Mouse (Mus musculus) c-Kit-positive CD71-positive TER-119-positive erythroid progenitor cells, embryonic 14.5 days (primary cell): Measurements from ENCODE around the gene Ahnak.
"Not testable (repeated sequence)": the region's sequence is repeated elsewhere in the genome, so short reads cannot be mapped to it uniquely, and the experiment has no call there.

Experiments
- DNase-seq: peaks from one replicate; pipeline ENCODE4 v3.0.0-alpha.2; 2013; ENCODE audit warnings: low spot score

The Ahnak gene

DNA sequence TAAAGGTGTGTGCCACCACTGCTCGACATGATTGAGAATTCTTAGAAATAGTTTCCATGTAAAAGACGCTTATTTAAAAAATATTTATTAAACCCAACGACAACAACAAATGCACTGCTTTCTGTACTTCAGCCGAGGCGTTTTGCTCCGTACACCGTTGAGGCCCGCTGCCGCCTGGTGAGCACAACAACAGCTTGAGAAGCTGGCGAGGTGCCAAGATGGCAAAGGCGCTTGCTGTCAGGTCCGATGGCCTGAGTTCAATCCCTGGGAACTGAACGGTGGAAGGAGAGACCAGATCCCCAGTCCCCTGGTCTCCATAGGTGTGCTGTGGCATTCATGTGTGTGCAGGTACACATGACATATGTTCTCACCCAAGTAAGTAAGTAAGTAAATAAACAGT lies 108.4 kb downstream of the Ahnak start:
- no peak for DNase-seq

DNA sequence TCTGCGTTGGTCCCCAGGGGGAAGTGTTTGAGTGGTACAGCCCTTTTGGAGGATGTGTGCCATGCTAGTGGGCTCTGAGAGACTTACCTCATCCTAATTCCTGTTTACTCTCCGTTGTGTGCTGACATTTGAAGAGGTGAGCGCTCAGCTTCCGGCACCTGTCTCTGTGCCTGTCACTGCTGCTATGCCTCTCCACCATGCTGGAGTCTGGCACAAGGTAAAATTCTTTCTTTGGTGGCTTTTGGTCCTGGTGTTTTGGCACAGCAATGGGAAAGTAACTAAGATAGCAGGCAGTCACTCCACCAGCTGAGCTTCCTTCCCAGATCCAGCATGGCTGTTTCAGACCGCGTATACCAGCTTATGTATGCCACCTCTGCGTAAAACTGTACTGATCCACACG lies 110.7 kb downstream of the Ahnak start:
- no peak for DNase-seq

DNA sequence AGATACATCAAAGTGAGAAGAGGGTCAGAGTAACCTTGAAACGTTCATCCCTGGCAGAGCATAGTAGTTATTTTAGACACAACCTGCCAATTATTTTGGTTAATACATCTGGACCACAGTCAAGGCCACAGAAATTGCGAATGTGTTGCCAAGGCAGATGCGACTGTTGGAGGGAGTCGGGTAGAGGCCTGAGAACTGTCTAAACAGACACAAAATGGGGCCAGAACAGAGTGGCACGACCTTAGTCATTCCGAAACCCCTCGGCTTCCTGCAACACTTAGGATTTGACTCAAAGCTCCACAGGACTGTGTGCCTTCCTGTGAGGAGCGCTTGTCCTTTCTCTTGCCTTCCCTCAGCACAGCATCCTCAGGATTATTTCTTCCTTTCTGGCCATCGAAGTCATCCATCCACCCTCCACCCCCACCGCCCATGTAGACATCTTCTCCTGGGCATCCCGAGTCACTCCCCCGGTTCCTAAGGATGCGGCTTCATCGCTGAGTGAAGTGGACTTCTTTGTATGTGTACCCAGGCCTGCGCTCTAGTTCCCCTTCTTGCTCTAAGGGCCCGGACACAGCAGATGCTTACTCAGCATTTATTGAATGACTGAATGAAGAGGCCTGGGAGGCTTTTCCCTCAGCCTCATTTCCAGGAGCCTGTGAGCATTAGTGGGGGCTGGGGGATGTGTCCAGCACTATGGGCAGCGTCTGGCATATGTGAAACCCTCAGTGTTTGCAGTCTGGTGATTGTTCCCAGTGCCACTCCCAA lies 111.4 kb downstream of the Ahnak start:
- DNase-seq = no peak

DNA sequence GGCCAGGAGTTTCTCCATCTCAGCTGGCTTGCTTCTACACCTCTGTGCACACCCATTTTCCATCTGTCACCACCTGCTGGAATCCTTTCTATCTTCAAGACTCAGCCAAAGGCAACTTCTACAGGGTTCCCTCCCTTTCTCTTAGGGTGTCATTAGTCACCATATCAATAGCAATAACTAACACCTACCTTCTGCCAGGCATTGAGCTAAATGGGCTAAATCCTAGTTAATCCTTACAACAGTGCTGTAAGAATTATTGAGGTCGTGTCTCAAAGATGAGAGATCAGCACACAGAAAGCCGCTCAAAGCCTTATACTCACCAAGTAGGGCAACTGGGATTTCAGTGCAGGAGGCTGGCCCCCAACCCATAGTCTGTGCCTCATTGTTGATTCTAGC lies 112.0 kb downstream of the Ahnak start:
- no peak for DNase-seq

DNA sequence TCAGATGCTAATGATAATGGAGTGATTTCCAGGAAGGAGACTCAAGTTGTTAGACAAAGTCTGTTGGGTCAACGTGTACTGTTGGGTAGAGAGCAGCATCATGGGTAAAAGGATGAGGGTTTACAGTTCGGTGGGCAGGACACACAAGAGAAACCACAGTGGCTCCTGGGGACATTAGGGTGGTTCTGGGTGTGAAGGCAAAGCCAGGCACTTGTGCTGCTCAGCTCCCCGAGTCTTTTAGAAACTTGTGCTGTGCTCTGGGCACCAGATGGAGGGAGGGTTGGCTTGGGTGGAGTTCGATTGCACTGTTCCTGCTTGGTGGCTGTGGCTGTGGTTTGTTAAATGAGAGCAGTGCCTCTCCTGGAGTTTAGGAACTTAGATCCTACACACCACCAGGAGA lies 114.9 kb downstream of the Ahnak start:
- DNase-seq = no peak

DNA sequence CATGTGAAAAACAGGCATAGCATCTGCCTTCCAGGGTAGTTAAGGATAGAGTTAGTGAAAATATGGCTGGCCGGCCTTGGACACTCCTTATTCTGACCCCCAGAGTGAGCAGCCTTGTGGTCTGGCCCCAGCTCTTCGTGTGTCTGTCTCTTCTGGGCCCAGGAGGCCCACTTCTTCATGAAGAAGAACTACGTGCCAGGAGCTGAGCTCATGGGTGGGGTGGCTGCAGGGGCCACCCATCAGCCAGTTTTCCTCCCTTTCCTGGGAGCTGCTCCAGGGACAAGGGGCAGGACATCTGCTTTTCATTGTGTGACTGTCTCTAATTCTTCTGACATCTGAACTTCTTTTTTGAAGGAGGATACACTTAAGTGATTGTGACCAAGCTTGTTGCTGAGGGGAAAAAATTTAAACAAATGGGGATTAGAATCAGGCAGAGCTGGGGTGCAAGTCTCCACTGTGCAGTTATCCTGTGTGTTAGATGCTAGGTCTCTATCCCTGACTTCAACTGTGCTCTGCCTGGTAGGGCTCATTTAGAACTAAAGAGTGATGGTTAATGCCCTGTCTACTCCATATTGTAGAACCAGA lies 116.1 kb downstream of the Ahnak start:
- DNase-seq = no peak

DNA sequence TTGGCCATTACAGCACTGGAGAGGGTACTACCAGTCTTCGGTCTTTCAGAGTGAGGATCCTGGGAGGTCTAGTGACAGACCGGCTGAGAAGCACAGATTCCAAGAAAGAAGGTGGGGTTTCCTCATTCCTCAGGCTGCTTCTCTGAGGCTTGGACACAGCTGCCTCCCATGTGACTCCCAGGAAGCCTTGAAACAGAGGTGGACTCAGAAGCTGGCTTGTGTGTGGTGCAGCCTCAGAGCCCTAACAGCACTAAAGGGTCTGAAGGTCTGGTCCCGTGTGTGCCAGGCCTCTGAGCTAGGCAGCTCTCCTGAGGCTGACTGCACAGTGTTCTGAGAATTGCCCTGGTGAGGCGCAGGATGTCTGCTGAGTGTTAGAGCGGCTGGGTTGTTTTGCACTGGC lies 117.0 kb downstream of the Ahnak start:
- DNase-seq = no peak

DNA sequence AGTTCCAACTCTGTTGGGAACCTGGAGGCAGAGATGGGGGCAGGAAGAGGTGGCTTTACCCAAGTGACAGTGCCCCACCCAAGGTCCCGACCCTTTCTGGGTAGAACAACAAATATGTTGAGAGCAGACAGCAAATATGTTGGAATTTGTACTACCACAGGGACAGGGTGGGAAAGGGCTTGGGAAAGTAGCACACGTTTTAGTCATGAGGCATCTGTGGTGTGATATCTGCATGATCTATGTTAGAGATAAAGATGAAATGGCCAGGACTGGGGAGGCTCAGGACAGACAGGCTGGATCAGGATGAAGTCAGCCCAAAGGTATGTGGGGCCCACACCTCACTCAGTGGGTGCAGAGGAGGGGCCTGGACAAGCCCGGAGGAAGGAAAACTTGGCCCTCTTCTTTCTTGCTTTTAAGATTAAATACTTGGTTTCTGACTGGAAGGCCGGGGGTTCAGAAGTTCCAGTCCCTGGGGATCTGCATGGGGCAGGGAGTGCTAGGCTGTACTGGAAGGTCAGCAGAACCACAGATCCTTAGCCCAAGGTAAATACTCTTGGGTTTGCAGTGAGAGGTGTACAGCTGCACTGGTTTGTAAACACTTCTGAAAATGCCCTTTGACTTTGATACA lies 117.8 kb downstream of the Ahnak start:
- DNase-seq = no peak

DNA sequence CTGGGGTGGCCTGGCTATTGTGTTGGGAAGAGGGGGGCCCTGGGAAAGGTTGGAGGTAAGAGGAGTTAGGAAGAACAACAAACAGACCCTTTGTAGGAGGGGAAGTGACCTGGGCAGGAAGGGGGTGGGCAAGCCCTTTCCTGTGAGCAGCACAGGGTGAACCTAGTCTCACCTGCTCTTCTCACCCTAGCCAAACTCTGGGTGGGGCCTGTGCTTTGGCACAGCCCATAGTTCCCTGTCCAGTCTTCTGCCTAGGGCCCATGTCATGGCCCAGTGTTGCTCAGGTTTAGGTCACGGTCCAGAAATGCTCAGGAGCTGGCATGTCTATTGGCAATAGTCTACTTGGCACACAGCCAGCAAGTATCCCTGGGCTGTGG lies 118.3 kb downstream of the Ahnak start:
- no peak for DNase-seq

DNA sequence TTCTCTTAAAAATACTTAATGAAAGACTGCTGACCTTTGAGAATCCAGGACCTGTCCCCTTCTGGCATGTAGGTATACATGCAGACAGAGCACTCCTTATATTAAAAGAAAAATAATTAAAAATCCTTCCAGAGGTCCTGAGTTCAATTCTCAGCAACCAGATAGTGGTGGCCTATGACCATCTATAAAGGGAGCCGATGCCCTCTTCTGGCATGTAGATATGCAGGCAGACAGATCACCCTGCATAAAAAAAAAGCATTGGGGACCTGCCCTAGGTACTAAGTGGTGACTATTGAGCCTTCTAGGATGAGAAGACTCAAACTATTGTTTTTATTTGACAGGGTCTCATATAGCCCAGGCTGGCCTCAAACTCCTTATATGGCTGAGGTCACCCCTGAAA lies 119.5 kb downstream of the Ahnak start:
- DNase-seq = no peak

DNA sequence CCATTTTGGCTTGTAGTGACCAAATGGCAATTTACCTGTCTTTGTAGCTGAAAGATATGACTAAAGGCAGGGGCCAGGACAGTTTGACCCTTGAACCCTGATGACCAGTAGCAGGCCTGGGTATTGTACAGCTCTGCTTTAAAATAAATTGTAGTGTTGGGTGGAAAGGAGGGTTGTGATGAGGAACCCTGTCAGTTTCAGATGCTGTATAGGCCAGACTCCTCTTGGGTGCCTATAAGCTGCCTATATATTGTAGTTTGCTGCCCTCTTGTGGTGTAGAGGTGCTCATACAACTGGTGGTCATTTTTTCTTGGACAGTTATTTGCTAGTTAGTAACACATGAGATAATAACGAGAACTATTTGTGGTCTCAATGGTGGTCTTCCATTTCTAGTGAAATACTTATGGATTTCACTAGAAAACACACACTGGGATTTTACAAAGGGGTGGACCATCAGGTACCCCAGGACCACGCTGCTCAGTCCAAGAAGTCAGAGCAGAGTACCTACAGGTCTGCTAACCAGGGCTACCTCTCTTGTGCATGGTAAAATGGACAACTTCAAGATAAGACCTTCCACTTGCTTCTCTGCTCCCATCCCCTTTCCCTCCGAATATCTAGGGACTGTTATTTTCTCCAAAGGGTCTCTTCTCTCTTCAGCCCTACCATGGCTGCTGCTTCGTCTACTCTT lies 121.2 kb downstream of the Ahnak start:
- DNase-seq = peak; percentile 72

DNA sequence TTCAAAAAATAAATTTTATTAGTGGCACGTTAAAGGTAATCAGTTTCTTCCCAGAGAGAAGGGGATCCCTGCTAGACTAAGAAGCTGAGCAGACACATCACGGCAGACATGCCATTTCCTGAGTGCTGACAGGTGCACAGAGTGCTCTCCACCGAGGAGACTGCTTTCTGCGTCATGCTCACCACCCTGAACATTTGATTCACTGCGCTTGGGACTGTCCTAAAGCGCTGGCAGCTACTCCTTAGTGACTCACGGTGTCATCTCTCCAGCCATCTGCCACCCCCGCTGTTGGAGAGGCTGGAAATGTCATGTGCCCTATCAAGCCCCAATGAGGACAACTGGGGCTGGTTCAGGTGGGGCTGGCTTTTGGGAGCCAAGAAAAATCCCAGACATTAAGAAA lies 123.0 kb downstream of the Ahnak start:
- DNase-seq = no peak

DNA sequence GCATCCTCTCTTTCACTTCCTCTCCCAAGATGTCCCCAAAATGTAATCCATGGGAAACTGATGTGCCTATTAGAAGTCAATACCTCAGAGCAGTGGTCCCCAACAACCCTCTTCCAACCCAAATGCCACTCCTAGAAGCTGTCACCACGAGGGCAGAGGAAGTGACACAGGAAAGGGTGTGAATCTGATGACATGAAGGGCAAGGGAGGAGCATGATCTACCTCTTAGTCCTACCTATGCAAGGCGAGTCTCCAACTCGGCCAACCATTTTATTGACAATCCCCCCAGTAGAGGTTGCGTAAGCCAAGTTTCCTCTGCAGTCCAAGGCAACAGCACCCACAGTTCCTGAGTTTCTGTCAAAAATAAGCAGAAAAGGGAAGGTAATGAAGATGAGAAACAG lies 127.2 kb downstream of the Ahnak start:
- no peak for DNase-seq

DNA sequence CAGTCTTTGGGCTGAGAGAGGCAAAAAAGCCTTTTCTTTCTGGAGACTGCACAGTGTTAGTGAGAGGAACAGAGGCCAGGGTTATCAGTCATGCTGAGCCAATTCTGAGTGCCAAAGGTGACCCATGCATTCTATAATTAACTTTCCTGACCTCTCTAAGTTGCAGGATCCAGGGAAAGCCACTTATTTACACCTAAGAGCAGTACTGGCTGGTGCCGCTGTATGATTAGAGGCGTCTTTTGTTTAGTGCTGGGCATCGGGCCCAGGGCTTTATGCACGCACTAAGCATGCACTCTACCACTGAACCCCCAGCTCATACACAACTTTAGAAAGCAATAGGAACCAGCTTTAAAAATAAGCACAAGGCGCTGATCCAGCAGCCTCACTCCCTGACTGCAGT lies 128.2 kb downstream of the Ahnak start:
- DNase-seq = no peak

DNA sequence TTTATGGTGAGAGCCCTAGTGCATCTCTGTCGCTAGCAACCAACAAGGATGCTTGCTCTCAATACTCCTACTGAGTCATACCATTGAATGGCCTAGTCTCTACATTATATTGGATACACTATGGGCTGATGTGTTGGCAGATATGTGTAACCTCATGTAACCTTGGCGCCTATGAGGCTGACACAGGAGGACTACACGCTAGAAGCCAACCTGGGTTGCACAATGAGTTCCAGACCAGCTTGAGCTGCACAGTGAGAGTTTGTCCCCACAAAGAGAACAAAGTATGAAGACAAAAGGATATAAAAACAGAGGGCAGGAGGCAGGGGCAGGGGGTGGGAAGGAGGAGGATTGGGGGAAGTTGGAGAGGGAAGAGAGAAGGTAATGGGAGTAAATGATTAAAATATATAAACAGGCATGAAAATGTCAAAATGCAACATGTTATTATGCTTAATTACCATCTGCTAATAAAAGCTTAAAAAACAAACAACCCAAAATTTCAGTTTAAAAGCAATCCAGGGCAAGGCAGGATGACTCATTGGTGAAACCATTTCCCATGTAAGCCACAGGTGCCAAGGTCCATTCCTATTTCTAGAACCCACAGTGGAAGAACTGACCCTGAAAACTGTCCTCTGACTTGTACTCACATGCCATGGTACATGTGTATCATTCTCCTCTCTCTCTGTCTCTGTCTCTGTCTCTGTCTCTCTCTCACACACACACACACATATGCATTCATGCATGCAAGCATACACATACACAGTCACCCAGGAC lies 130.8 kb downstream of the Ahnak start:
- no peak for DNase-seq

DNA sequence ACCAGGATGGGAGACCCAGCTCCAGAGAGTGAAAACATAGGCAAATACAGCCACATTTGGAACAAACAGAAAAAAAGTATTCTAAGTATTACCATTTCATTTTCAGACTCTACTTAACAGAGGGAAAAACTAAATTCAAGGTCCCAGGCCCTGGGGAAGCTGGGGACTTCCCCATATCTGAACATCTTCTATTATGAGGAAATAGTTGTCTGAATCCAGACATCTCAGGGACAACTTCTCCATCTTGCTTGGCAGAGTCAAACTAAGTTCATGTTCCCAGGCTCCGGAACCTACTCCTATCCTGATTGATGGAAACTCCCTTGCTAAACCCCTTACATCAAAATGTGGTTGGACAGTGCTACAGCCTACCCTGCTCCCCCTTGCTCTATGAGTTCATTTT lies 133.3 kb downstream of the Ahnak start:
- no peak for DNase-seq

DNA sequence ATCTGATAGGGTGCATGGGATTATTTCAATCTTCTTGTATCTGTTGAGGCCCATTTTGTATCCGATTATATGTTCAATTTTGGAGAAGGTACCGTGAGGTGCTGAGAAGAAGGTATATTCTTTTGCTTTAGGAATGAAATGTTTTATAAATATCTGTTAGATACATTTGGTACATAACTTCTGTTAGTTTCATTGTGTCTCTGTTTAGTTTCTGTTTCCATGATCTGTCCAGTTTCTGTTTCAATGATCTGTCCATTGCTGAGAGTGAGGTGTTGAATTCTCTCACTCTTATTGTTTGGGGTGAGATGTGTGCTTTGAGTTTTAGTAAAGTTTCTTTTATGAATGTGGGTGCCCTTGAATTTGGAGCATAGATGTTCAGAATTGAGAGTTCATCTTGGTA lies 134.9 kb downstream of the Ahnak start:
- not testable (repeated sequence) for DNase-seq
